Mouse (Mus musculus) forebrain, embryonic 11.5 days (tissue): Measurements from ENCODE around the gene Nif3l1. TPM values are rescaled to one million over a fixed set of nuclear protein-coding genes. Genes with fewer than 3 reads are reported as not detected.
A peak's percentile ranks its signal among the peaks of the same experiment; 100 is the strongest.

Experiments
- ATAC-seq: fragments of 200-750 bp; cut with Nextera tagmentation; replicated peaks from 2 replicates; pipeline ENCODE4 v1.8.0; 2017; ENCODE audit warnings: moderate TSS enrichment; ENCODE audit not compliant: low FRiP score
- DNase-seq: peaks from one replicate; pipeline ENCODE4 v3.0.0-alpha.2; 2017; ENCODE audit warnings: low spot score
- H3K27ac ChIP-seq: fragments of 300-500 bp; sonication (generic); 2 replicates; pipeline ENCODE4 v1.5.1; 2014; ENCODE audit warnings: low read depth, low read length
- H3K27me3 ChIP-seq: fragments of 300-500 bp; sonication (generic); 2 replicates; pipeline ENCODE4 v1.6.1; 2014; ENCODE audit warnings: mild to moderate bottlenecking, low read length, mixed read lengths; ENCODE audit not compliant: control insufficient read depth, insufficient read depth
- H3K36me3 ChIP-seq: fragments of 300-500 bp; sonication (generic); 2 replicates; pipeline ENCODE4 v1.6.1; 2014; ENCODE audit warnings: mild to moderate bottlenecking, low read length, moderate library complexity, mixed read lengths; ENCODE audit not compliant: control insufficient read depth, insufficient read depth
- H3K4me1 ChIP-seq: fragments of 300-500 bp; sonication (generic); replicated peaks from 2 replicates; pipeline ENCODE4 v1.6.1; 2014; ENCODE audit warnings: low read length, mixed read lengths; ENCODE audit not compliant: control insufficient read depth, insufficient read depth
- H3K4me2 ChIP-seq: fragments of 300-500 bp; sonication (generic); 2 replicates; pipeline ENCODE4 v1.6.1; 2014; ENCODE audit warnings: low read depth, mild to moderate bottlenecking, low read length, moderate library complexity, mixed read lengths; ENCODE audit not compliant: severe bottlenecking
- H3K4me3 ChIP-seq: fragments of 300-500 bp; sonication (generic); 2 replicates; pipeline ENCODE4 v1.5.1; 2014; ENCODE audit warnings: low read depth, low read length
- H3K9ac ChIP-seq: fragments of 300-500 bp; sonication (generic); 2 replicates; pipeline ENCODE4 v1.6.1; 2014; ENCODE audit warnings: low read length
- H3K9me3 ChIP-seq: fragments of 300-500 bp; sonication (generic); 2 replicates; pipeline ENCODE4 v1.6.1; 2016; ENCODE audit warnings: low read length, mixed read lengths; ENCODE audit not compliant: control insufficient read depth
- WGBS: fragments of 180-500 bp; shearing (Covaris S2); extraction: QIAGEN DNeasy Blood & Tissue Kit; methylation state at CpG from one replicate; pipeline ENCODE4 v1.1.7; 2014; 5-methylcytosine and 5-hydroxymethylcytosine counted together
- polyA plus RNA-seq: library from polyadenylated mRNA; unstranded; fragments of >200 nt; fragmentation: Nextera tagmentation; extraction: Ambion mirVana; gene quantifications from 2 replicates; pipeline ENCODE4 v1.2.1, GENCODE M21; 2014

Gene Nif3l1
- polyA plus RNA-seq, 1 experiment from 2014 or later: 66.6 TPM

- H3K9me3 ChIP-seq: no peaks in the 10 kb centered on the region
- no peaks in the 10 kb centered on the region for H3K27me3 ChIP-seq
- H3K4me3 ChIP-seq: no peak overlapping the region
- no peaks in the 10 kb centered on the region; the same call in 1 of the 2 replicates for H3K4me1 ChIP-seq
- DNase-seq: no peak
- no peak overlapping the region for H3K27ac ChIP-seq
- H3K4me2 ChIP-seq: no peak overlapping the region
- peaks cover 13% of the 10 kb centered on the region for H3K36me3 ChIP-seq
- no peak for ATAC-seq
- no peak overlapping the region for H3K9ac ChIP-seq
- WGBS: 88% methylated on average over 1 of the region's 1 CpGs
Measured at GRCm38 (mm10) chr1:58498758-58499157, 53.8 kb downstream of the Nif3l1 start.

GRCm38 (mm10) chr1:58503134-58503533 is 58.2 kb downstream of the Nif3l1 start:
- no peak for ATAC-seq
- Histone ChIP-seq H3K9ac (no peak overlapping the region), H3K4me2 (peak overlapping the region; percentile 67; the same call in 1 of the 2 replicates), H3K4me1 (no peaks in the 10 kb centered on the region; the same call in 1 of the 2 replicates), H3K36me3 (peaks cover 7% of the 10 kb centered on the region), H3K4me3 (peak overlapping the region; percentile 86; the same call in 1 of the 2 replicates), H3K27ac (no peak overlapping the region), H3K9me3 (peaks cover 13% of the 10 kb centered on the region), H3K27me3 (no peaks in the 10 kb centered on the region)
- no peak for DNase-seq

GRCm38 (mm10) chr1:58503793-58504370 is 58.9 kb downstream of the Nif3l1 start:
- H3K9me3 ChIP-seq: peaks cover 13% of the 10 kb centered on the region
- ATAC-seq (no peak), DNase-seq (no peak)
- H3K9ac ChIP-seq: peak overlapping the region; percentile 84
- WGBS: 26% methylated on average over 9 of the region's 9 CpGs
- no peaks in the 10 kb centered on the region; the same call in 1 of the 2 replicates for H3K4me1 ChIP-seq
- no peaks in the 10 kb centered on the region for H3K27me3 ChIP-seq
- H3K4me3 ChIP-seq: peak overlapping the region; percentile 86
- no peak overlapping the region for H3K27ac ChIP-seq
- H3K36me3 ChIP-seq: peaks cover 7% of the 10 kb centered on the region
- peak overlapping the region; percentile 67 for H3K4me2 ChIP-seq

GRCm38 (mm10) chr1:58504577-58505254 is 59.8 kb downstream of the Nif3l1 start, which contains the start of gene Orc2:
TSS of gene Orc2 (minus strand) at chr1:58505109.
- peak within 1 kb of the TSS; percentile 84 for H3K9ac ChIP-seq
- peak within 1 kb of the TSS; percentile 86 for H3K4me3 ChIP-seq
- peak within 1 kb of the TSS; percentile 61; the same call in 1 of the 2 replicates for H3K27ac ChIP-seq
- peak within 1 kb of the TSS; percentile 67 for H3K4me2 ChIP-seq
- 1% methylated on average over 64 of the region's 64 CpGs for WGBS
- ATAC-seq (peak; percentile 99), DNase-seq (peak; percentile 93)
- peaks cover 13% of the 10 kb centered on the region for H3K9me3 ChIP-seq
- no peaks in the 10 kb centered on the region for H3K27me3 ChIP-seq
- H3K36me3 ChIP-seq: peaks cover 5% of the 10 kb centered on the region
- H3K4me1 ChIP-seq: no peaks in the 10 kb centered on the region; the same call in 1 of the 2 replicates

- Histone ChIP-seq H3K4me2 (no peak overlapping the region), H3K9ac (no peak overlapping the region), H3K27me3 (no peaks in the 10 kb centered on the region), H3K36me3 (peaks cover 3% of the 10 kb centered on the region), H3K4me1 (no peaks in the 10 kb centered on the region; the same call in 1 of the 2 replicates), H3K4me3 (no peak overlapping the region), H3K27ac (no peak overlapping the region), H3K9me3 (peaks cover 13% of the 10 kb centered on the region)
- WGBS: 92% methylated on average over 3 of the region's 3 CpGs
- no peak for DNase-seq
- ATAC-seq: no peak
Measured at GRCm38 (mm10) chr1:58507249-58507648, 62.3 kb downstream of the Nif3l1 start.

Other genes starting within 250 kb of the Nif3l1 start
- gene Aox4, start 234.8 kb upstream of the Nif3l1 start, polyA plus RNA-seq: 0.07 TPM in 1 of 2 replicates, not detected in the other
- 0.05 TPM in 1 of 2 replicates, not detected in the other for gene Aox2, start 166.8 kb upstream of the Nif3l1 start, polyA plus RNA-seq
- 515 and 551 TPM in 2 replicates for gene Bzw1, start 52.3 kb upstream of the Nif3l1 start, polyA plus RNA-seq
- 150 and 158 TPM in 2 replicates for gene Clk1, start 21.1 kb upstream of the Nif3l1 start, polyA plus RNA-seq
- 53.8 and 53.9 TPM in 2 replicates for gene Ppil3, start 335 bp downstream of the Nif3l1 start, polyA plus RNA-seq
- gene Orc2, start 60.0 kb downstream of the Nif3l1 start, polyA plus RNA-seq: 46.7 and 54.0 TPM in 2 replicates
- 8.0 and 8.5 TPM in 2 replicates for gene Fam126b, start 141.2 kb downstream of the Nif3l1 start, polyA plus RNA-seq
- 142 and 146 TPM in 2 replicates for gene Ndufb3, start 141.2 kb downstream of the Nif3l1 start, polyA plus RNA-seq